Mouse (Mus musculus): Measurements from ENCODE around the gene Zfp605. TPM values are rescaled to one million over a fixed set of nuclear protein-coding genes. Genes with fewer than 3 reads are reported as not detected.

The Zfp605 gene
- polyA plus RNA-seq, 1 experiment = 7.0 TPM

GRCm38 (mm10) chr5:110176362-110177020, 66.6 kb downstream of the Zfp605 start, which contains the start of gene Golga3:
TSS of gene Golga3 (plus strand) at chr5:110176701.
- peak; percentile 89 to 92 for DNase-seq
- Histone ChIP-seq H3K27me3 (ENCODE audit: control insufficient read depth, insufficient read depth, low read length) (no peaks in the 10 kb centered on the region), H3K27ac (ENCODE audit: insufficient read depth, low read length) (peak within 1 kb of the TSS; percentile 77), H3K4me3 (replicated peaks; ENCODE audit: insufficient read depth, low read depth, low read length) (peak within 1 kb of the TSS; percentile 95), H3K4me1 (ENCODE audit: control insufficient read depth, insufficient read depth, low read length) (no peaks in the 10 kb centered on the region; the same call in 1 of the 2 replicates)
- TF ChIP-seq POLR2A (IDR thresholded peaks at IDR 0.05; ENCODE audit: borderline replicate concordance, insufficient read depth, low read length) (peak; percentile 59; the same call in 1 of the 2 replicates), CTCF (IDR thresholded peaks at IDR 0.05; ENCODE audit: borderline replicate concordance, insufficient read depth, low read depth, low read length) (no peak)
- WGBS = under 1% methylated on average over 41 of the region's 41 CpGs

GRCm38 (mm10) chr5:110177021-110177420, 67.1 kb downstream of the Zfp605 start:
- Histone ChIP-seq H3K4me1 (ENCODE audit: control insufficient read depth, insufficient read depth, low read length) (no peaks in the 10 kb centered on the region; the same call in 1 of the 2 replicates), H3K27me3 (ENCODE audit: control insufficient read depth, insufficient read depth, low read length) (no peaks in the 10 kb centered on the region), H3K4me3 (replicated peaks; ENCODE audit: insufficient read depth, low read depth, low read length) (peak overlapping the region; percentile 95), H3K27ac (ENCODE audit: insufficient read depth, low read length) (peak overlapping the region; percentile 48)
- WGBS = 4% methylated on average over 19 of the region's 19 CpGs
- no peak for DNase-seq
- no peak for TF ChIP-seq CTCF (IDR thresholded peaks at IDR 0.05; ENCODE audit: borderline replicate concordance, insufficient read depth, low read depth, low read length)
- no peak for TF ChIP-seq POLR2A (IDR thresholded peaks at IDR 0.05; ENCODE audit: borderline replicate concordance, insufficient read depth, low read length)

- no peak for TF ChIP-seq CTCF (IDR thresholded peaks at IDR 0.05; ENCODE audit: borderline replicate concordance, insufficient read depth, low read depth, low read length)
- TF ChIP-seq POLR2A (IDR thresholded peaks at IDR 0.05; ENCODE audit: borderline replicate concordance, insufficient read depth, low read length) = no peak
- Histone ChIP-seq H3K27me3 (ENCODE audit: control insufficient read depth, insufficient read depth, low read length) (no peaks in the 10 kb centered on the region), H3K4me1 (ENCODE audit: control insufficient read depth, insufficient read depth, low read length) (no peaks in the 10 kb centered on the region; the same call in 1 of the 2 replicates), H3K27ac (ENCODE audit: insufficient read depth, low read length) (no peak overlapping the region), H3K4me3 (replicated peaks; ENCODE audit: insufficient read depth, low read depth, low read length) (no peak overlapping the region)
- DNase-seq = no peak
- 93% methylated on average over 2 of the region's 2 CpGs for WGBS
Measured at GRCm38 (mm10) chr5:110178628-110179027, 68.7 kb downstream of the Zfp605 start.

Other genes with a start within 250 kb of the Zfp605 start
- gene Gm15446, start 186.7 kb upstream of the Zfp605 start, polyA plus RNA-seq (2012; rRNA removed) = 0.08 and 0.21 TPM in 2 replicates
- 37.5 and 38.5 TPM in 2 replicates for gene Zfp932, start 113.6 kb upstream of the Zfp605 start, polyA plus RNA-seq (2012; rRNA removed)
- 1.6 and 2.1 TPM in 2 replicates for gene Gm17655, start 37.6 kb upstream of the Zfp605 start, polyA plus RNA-seq (2012; rRNA removed)
- gene Gm35315, start 15.7 kb upstream of the Zfp605 start, polyA plus RNA-seq (2012; rRNA removed) = 0.78 and 0.79 TPM in 2 replicates
- gene Plcxd1, start 10.1 kb upstream of the Zfp605 start, polyA plus RNA-seq (2012; rRNA removed) = 7.2 and 7.8 TPM in 2 replicates
- 145 and 152 TPM in 2 replicates for gene Gtpbp6, start 1.9 kb upstream of the Zfp605 start, polyA plus RNA-seq (2012; rRNA removed)
- 100 and 105 TPM in 2 replicates for gene Chfr, start 25.8 kb downstream of the Zfp605 start, polyA plus RNA-seq (2012; rRNA removed)
- gene Golga3, start 66.6 kb downstream of the Zfp605 start, polyA plus RNA-seq (2012; rRNA removed) = 21.7 and 22.5 TPM in 2 replicates
- 22.8 and 23.5 TPM in 2 replicates for gene Ankle2, start 120.9 kb downstream of the Zfp605 start, polyA plus RNA-seq (2012; rRNA removed)
- gene Pgam5, start 159.8 kb downstream of the Zfp605 start, polyA plus RNA-seq (2012; rRNA removed) = 39.7 and 41.6 TPM in 2 replicates
- 9.5 and 9.9 TPM in 2 replicates for gene Pxmp2, start 176.1 kb downstream of the Zfp605 start, polyA plus RNA-seq (2012; rRNA removed)
- gene Pole, start 176.2 kb downstream of the Zfp605 start, polyA plus RNA-seq (2012; rRNA removed) = 1.3 and 1.6 TPM in 2 replicates
- 0.26 and 0.32 TPM in 2 replicates for gene P2rx2, start 233.1 kb downstream of the Zfp605 start, polyA plus RNA-seq (2012; rRNA removed)
- gene Lrcol1, start 234.6 kb downstream of the Zfp605 start, polyA plus RNA-seq (2012; rRNA removed) = not detected in 2 replicates

Data from cerebellum, adult 2 months (tissue).